30 mouse cellular contexts compared by ENCODE assay signal in genomic region chr6:120926880-120927279, GRCm38 (mm10). TPM values are rescaled to one million over a fixed set of nuclear protein-coding genes. Genes with fewer than 3 reads are reported as not detected.
DNase-seq lines count a peak whose midpoint lies in the region; ATAC-seq and TF ChIP-seq lines count a peak whose summit lies in the region.
"Had no signal": no experiment of that assay in that cellular context is flagged by ENCODE, and none has a peak within 500 bp of the region (broad histone marks: within the 10 kb centered on the region; RNA-seq: fewer than 3 reads in every experiment).

No protein-coding gene starts in this region.

- H3K4me1 ChIP-seq in liver, adult 2 months (ENCODE audit: control insufficient read depth, insufficient read depth, low read length), result peaks cover 13% of the 10 kb centered on the region
- H3K4me1 ChIP-seq in liver, embryonic 11.5 days (replicated peaks; ENCODE audit: control insufficient read depth, insufficient read depth, low read length), result peaks cover 7% of the 10 kb centered on the region
- no peaks in the 10 kb centered on the region for H3K4me1 ChIP-seq in stomach, postnatal 0 days (replicated peaks; ENCODE audit: control insufficient read depth, insufficient read depth)
- no peaks in the 10 kb centered on the region for H3K4me1 ChIP-seq in neural tube, embryonic 15.5 days
- H3K4me1 ChIP-seq: neural tube, embryonic 13.5 days had no signal

- no peak for TF ChIP-seq POLR2A in liver, adult 2 months (IDR thresholded peaks at IDR 0.05; ENCODE audit: extremely low read depth, insufficient read depth, low read length)

- CTCF ChIA-PET in Patski (lab: Charles Lee), result interaction anchor here (1.3 to 1.5 kb wide), 4 partner anchors 8 to 28 kb away, joined by 3 to 4 read pairs (median 3); no protein-coding TSS in a partner anchor

- no peak for ATAC-seq in liver, embryonic 11.5 days (replicated peaks; ENCODE audit: low FRiP score)
- ATAC-seq in Patski, result peak; percentile 51
- 0 out of 2 replicates have a peak, but pooled peaks have one; percentile 25 for ATAC-seq in stomach, postnatal 0 days (ENCODE audit: low FRiP score, low TSS enrichment)
- ATAC-seq in neural tube, embryonic 15.5 days (ENCODE audit: low FRiP score), result no peak
- ATAC-seq: CD4-positive, CD25-positive, alpha-beta regulatory T cell, adult 4 months; forebrain, embryonic 14.5 days; intestine, postnatal 0 days; midbrain, embryonic 16.5 days had no signal

- no peaks in the 10 kb centered on the region for H3K27me3 ChIP-seq in liver, adult 2 months (ENCODE audit: control insufficient read depth, insufficient read depth, low read length)
- H3K27me3 ChIP-seq in liver, embryonic 11.5 days (replicated peaks; ENCODE audit: control insufficient read depth, insufficient read depth, low read length), result no peaks in the 10 kb centered on the region
- no peaks in the 10 kb centered on the region for H3K27me3 ChIP-seq in Patski
- no peaks in the 10 kb centered on the region for H3K27me3 ChIP-seq in stomach, postnatal 0 days (ENCODE audit: control insufficient read depth, insufficient read depth, low read length)
- no peaks in the 10 kb centered on the region for H3K27me3 ChIP-seq in neural tube, embryonic 15.5 days (replicated peaks)
- H3K27me3 ChIP-seq: neural tube, embryonic 13.5 days had no signal

- H3K4me3 ChIP-seq in liver, adult 2 months (ENCODE audit: insufficient read depth, low read depth, low read length), result no peak overlapping the region
- no peak overlapping the region for H3K4me3 ChIP-seq in liver, embryonic 11.5 days (ENCODE audit: low read depth, low read length)
- H3K4me3 ChIP-seq in stomach, postnatal 0 days (ENCODE audit: low read depth, low read length), result no peak overlapping the region
- no peak overlapping the region for H3K4me3 ChIP-seq in neural tube, embryonic 15.5 days (replicated peaks)
- H3K4me3 ChIP-seq: gastrocnemius, adult 2 months; neural tube, embryonic 13.5 days had no signal

- TF ChIP-seq CTCF in liver, adult 2 months (IDR thresholded peaks at IDR 0.05; ENCODE audit: low read depth, low read length), result no peak
- TF ChIP-seq CTCF in Patski (IDR thresholded peaks at IDR 0.05), result no peak
- TF ChIP-seq CTCF in stomach, postnatal 0 days (IDR thresholded peaks at IDR 0.05; ENCODE audit: low read depth), result no peak

- H3K79me2 ChIP-seq in liver, adult 2 months (ENCODE audit: control insufficient read depth, insufficient read depth, low read length), result no peaks in the 10 kb centered on the region

- no peak for DNase-seq in liver, adult 2 months (ENCODE audit: extremely low read depth, low read depth, low spot score)
- DNase-seq in liver, embryonic 11.5 days (ENCODE audit: low spot score), result no peak
- DNase-seq in 3T3-L1 (ENCODE audit: low read depth, low spot score) (peak; percentile 76), Patski (ENCODE audit: low read depth, low spot score) (no peak)
- no peak for DNase-seq in stomach, postnatal 0 days (ENCODE audit: low spot score)
- DNase-seq in embryo, embryonic 10.5 days (ENCODE audit: low spot score), result no peak
- DNase-seq: adrenal gland, adult 2 months; adrenal gland, postnatal 36 days; cerebellum, adult 2 months; cerebellum, postnatal 25 days; gastrocnemius, adult 2 months; gastrocnemius, postnatal 36 days; heart, adult 18-20 months; heart, postnatal 36 days; kidney, adult 9 months; kidney, postnatal 10 days; lung, embryonic 14.5 days; lung, postnatal 14 days; spleen, adult 18-20 months; thymus, adult 18-20 months; thymus, postnatal 25 days had no signal

- peaks cover 2% of the 10 kb centered on the region; the same call in 1 of the 2 replicates for H3K36me3 ChIP-seq in liver, adult 2 months (ENCODE audit: control insufficient read depth, insufficient read depth, low read length)
- H3K36me3 ChIP-seq in liver, embryonic 11.5 days (ENCODE audit: control insufficient read depth, insufficient read depth, low read length), result no peaks in the 10 kb centered on the region; the same call in 1 of the 2 replicates
- no peaks in the 10 kb centered on the region for H3K36me3 ChIP-seq in stomach, postnatal 0 days (ENCODE audit: control insufficient read depth, insufficient read depth, low read length)
- H3K36me3 ChIP-seq in neural tube, embryonic 15.5 days, result peaks cover 27% of the 10 kb centered on the region

- no peak overlapping the region for H3K4me2 ChIP-seq in liver, embryonic 11.5 days
- no peak overlapping the region for H3K4me2 ChIP-seq in stomach, postnatal 0 days (replicated peaks; ENCODE audit: low read depth)
- no peak overlapping the region for H3K4me2 ChIP-seq in neural tube, embryonic 15.5 days
- H3K4me2 ChIP-seq: heart, embryonic 11.5 days; hindbrain, embryonic 14.5 days; lung, embryonic 14.5 days; neural tube, embryonic 13.5 days had no signal

- POLR2A ChIA-PET in Patski (lab: Charles Lee), result no interaction called here

- 0 out of 2 replicates have a peak overlapping the region, but pooled peaks have one; percentile 3 for H3K9ac ChIP-seq in liver, adult 2 months (ENCODE audit: low read depth, low read length)
- H3K9ac ChIP-seq in liver, embryonic 11.5 days (ENCODE audit: low read depth, low read length), result no peak overlapping the region
- H3K9ac ChIP-seq in stomach, postnatal 0 days (ENCODE audit: low read length), result no peak overlapping the region
- no peak overlapping the region for H3K9ac ChIP-seq in neural tube, embryonic 15.5 days (replicated peaks)
- H3K9ac ChIP-seq: hindbrain, embryonic 14.5 days; liver, embryonic 14.5 days; lung, embryonic 14.5 days; neural tube, embryonic 13.5 days had no signal

- no peak for TF ChIP-seq EP300 in stomach, postnatal 0 days (optimal IDR thresholded peaks at IDR 0.05)

- in situ Hi-C loops in Patski (cut with MboI; ENCODE audit: low pct_unique_long_range_greater_than_20kb), result no loop called here

- WGBS in liver, adult 2 months, result 37% methylated on average over 2 of the region's 2 CpGs
- 61% methylated on average over 2 of the region's 2 CpGs for WGBS in liver, embryonic 11.5 days
- 59% methylated on average over 2 of the region's 2 CpGs for WGBS in stomach, postnatal 0 days
- WGBS in neural tube, embryonic 15.5 days, result 51% methylated on average over 2 of the region's 2 CpGs

- H3K27ac ChIP-seq in liver, adult 2 months (replicated peaks; ENCODE audit: insufficient read depth, low read depth, low read length), result peak overlapping the region; percentile 5
- no peak overlapping the region for H3K27ac ChIP-seq in liver, embryonic 11.5 days (ENCODE audit: low read depth, low read length)
- no peak overlapping the region for H3K27ac ChIP-seq in stomach, postnatal 0 days (replicated peaks)
- no peak overlapping the region for H3K27ac ChIP-seq in neural tube, embryonic 15.5 days (replicated peaks)
- H3K27ac ChIP-seq: gastrocnemius, adult 2 months; hindbrain, embryonic 14.5 days; liver, embryonic 14.5 days; neural tube, embryonic 13.5 days had no signal

- no peaks in the 10 kb centered on the region for H3K9me3 ChIP-seq in liver, embryonic 11.5 days (ENCODE audit: control insufficient read depth, low read length)
- no peaks in the 10 kb centered on the region for H3K9me3 ChIP-seq in stomach, postnatal 0 days (ENCODE audit: control insufficient read depth, low read length)
- no peaks in the 10 kb centered on the region for H3K9me3 ChIP-seq in neural tube, embryonic 15.5 days (replicated peaks)
- H3K9me3 ChIP-seq: neural tube, embryonic 13.5 days had no signal

RNA-seq across cellular contexts. Expression of gene Bid, which starts 10.2 kb away (rescaled TPM):
- 13.9 and 16.8 TPM in 2 replicates for total RNA-seq in liver, adult 2 months (2014; rRNA removed)
- polyA plus RNA-seq in liver, adult 2 months (2012; rRNA removed), result 6.1 and 6.9 TPM in 2 replicates
- 48.2 and 51.5 TPM in 2 replicates for polyA plus RNA-seq in liver, embryonic 11.5 days (2014; fragmentation: Nextera tagmentation; extraction: Ambion mirVana)
- 58.5 TPM for polyA plus RNA-seq in Patski (2021)
- polyA plus RNA-seq in stomach, postnatal 0 days (2015; fragmentation: Nextera tagmentation; extraction: Ambion mirVana), result 21.6 and 21.8 TPM in 2 replicates
- 38.7 and 43.0 TPM in 2 replicates for polyA plus RNA-seq in neural tube, embryonic 15.5 days (2015; fragmentation: Nextera tagmentation; extraction: Ambion mirVana)

Comparison
In these comparisons a context has a peak if more than half of its experiments do, and no peak if none do; other contexts are left out.
1. ATAC-seq: peak in Patski (single experiment) and stomach, postnatal 0 days (single experiment); none in liver, embryonic 11.5 days (single experiment) and neural tube, embryonic 15.5 days (single experiment).